Mouse (Mus musculus) CH12.LX (cell line): ENCODE measurements around the gene Hspa13. TPM values are rescaled to one million over a fixed set of nuclear protein-coding genes. Genes with fewer than 3 reads are reported as not detected.

Experiments
- DNase-seq: peaks from one replicate; pipeline ENCODE4 v3.0.0-alpha.2; 2013; ENCODE audit errors: extremely low read depth
- H3K27ac ChIP-seq: 2 replicates; pipeline ENCODE4 v1.5.1; 2012; ENCODE audit warnings: low read depth, mild to moderate bottlenecking, control low read depth, moderate library complexity; ENCODE audit not compliant: insufficient read depth
- H3K27me3 ChIP-seq: replicated peaks from 2 replicates; pipeline ENCODE3; 2012; ENCODE audit warnings: inconsistent platforms
- H3K36me3 ChIP-seq, 2 experiments: replicated peaks in 1 of 2; 2 replicates each; pipeline versions ENCODE3 to v1.6.1; 2012; ENCODE audit warnings: inconsistent platforms in 1 of 2, low read length in 1 of 2, mild to moderate bottlenecking in 1 of 2, mixed read lengths in 1 of 2, moderate library complexity in 1 of 2; ENCODE audit not compliant: control insufficient read depth in 1 of 2, insufficient read depth in 1 of 2
- H3K4me1 ChIP-seq, 2 experiments: 2 replicates each; pipeline ENCODE4 v1.6.1; 2012; ENCODE audit warnings: inconsistent platforms in 1 of 2, moderate library complexity in 1 of 2; ENCODE audit not compliant: insufficient read depth in 2 of 2, control insufficient read depth in 1 of 2
- H3K4me2 ChIP-seq: 2 replicates; pipeline ENCODE4 v1.6.1; 2012; ENCODE audit warnings: low read depth, mild to moderate bottlenecking, control low read depth; ENCODE audit not compliant: poor library complexity, insufficient read depth, severe bottlenecking
- H3K4me3 ChIP-seq, 3 experiments: fragments of 150-350 bp in 1 of 3; sonication (generic) in 1 of 3; replicated peaks in 1 of 3; 2 replicates each; pipeline versions ENCODE3 to v1.5.1; 2011 to 2012; ENCODE audit warnings: low read depth in 2 of 3, low read length in 2 of 3, mild to moderate bottlenecking in 2 of 3, moderate library complexity in 2 of 3, control low read depth in 1 of 3, improper control_type of control experiment in 1 of 3, inconsistent platforms in 1 of 3, mixed read lengths in 1 of 3; ENCODE audit not compliant: poor library complexity in 1 of 3
- H3K79me2 ChIP-seq: replicated peaks from 2 replicates; pipeline ENCODE4 v1.6.1; 2012; ENCODE audit warnings: mild to moderate bottlenecking, moderate library complexity; ENCODE audit not compliant: control insufficient read depth, poor library complexity, insufficient read depth, severe bottlenecking; ENCODE audit errors: extremely low read depth
- H3K9ac ChIP-seq: 2 replicates; pipeline ENCODE4 v1.6.1; 2012; ENCODE audit warnings: low read depth, mild to moderate bottlenecking, control low read depth, moderate library complexity; ENCODE audit not compliant: insufficient read depth
- H3K9me3 ChIP-seq: replicated peaks from 2 replicates; pipeline ENCODE3; 2012; ENCODE audit warnings: low read length, inconsistent platforms, mixed read lengths
- CHD1 ChIP-seq: IDR thresholded peaks from 2 replicates; pipeline ENCODE4 v1.6.1; 2012; ENCODE audit warnings: low read depth, low read length, improper control_type of control experiment, inconsistent platforms
- CHD2 ChIP-seq: IDR thresholded peaks from 2 replicates; pipeline ENCODE4 v1.6.1; 2011; ENCODE audit warnings: low read length, improper control_type of control experiment
- ELF1 ChIP-seq: IDR thresholded peaks from 2 replicates; pipeline ENCODE4 v1.6.1; 2014; ENCODE audit warnings: low read depth, mild to moderate bottlenecking, inconsistent platforms, low read length, improper control_type of control experiment
- GABPA ChIP-seq: IDR thresholded peaks from 2 replicates; pipeline ENCODE4 v1.6.1; 2012; ENCODE audit warnings: low read depth, low read length, improper control_type of control experiment, inconsistent platforms; ENCODE audit not compliant: insufficient replicate concordance
- HCFC1 ChIP-seq: IDR thresholded peaks from 2 replicates; pipeline ENCODE4 v1.6.1; 2012; ENCODE audit warnings: low read depth, mild to moderate bottlenecking, inconsistent platforms, low read length, improper control_type of control experiment
- IRF4 ChIP-seq: IDR thresholded peaks from 2 replicates; pipeline ENCODE4 v1.6.1; 2014; ENCODE audit warnings: low read depth, mild to moderate bottlenecking, inconsistent platforms, low read length, improper control_type of control experiment
- KAT2A ChIP-seq: IDR thresholded peaks from 2 replicates; pipeline ENCODE4 v1.6.1; 2012; ENCODE audit warnings: low read length, improper control_type of control experiment, inconsistent platforms; ENCODE audit not compliant: insufficient replicate concordance
- MAFK ChIP-seq: IDR thresholded peaks from 2 replicates; pipeline ENCODE4 v1.6.1; 2011; ENCODE audit warnings: low read length, improper control_type of control experiment; ENCODE audit not compliant: insufficient replicate concordance
- MAX ChIP-seq: IDR thresholded peaks from 2 replicates; pipeline ENCODE4 v1.6.1; 2011; ENCODE audit warnings: low read length, improper control_type of control experiment
- MAZ ChIP-seq: IDR thresholded peaks from 2 replicates; pipeline ENCODE4 v1.6.1; 2012; ENCODE audit warnings: low read depth, mild to moderate bottlenecking, inconsistent platforms, low read length, improper control_type of control experiment, moderate library complexity
- MEF2A ChIP-seq: IDR thresholded peaks from 2 replicates; pipeline ENCODE4 v1.6.1; 2014; ENCODE audit warnings: low read depth, mild to moderate bottlenecking, inconsistent platforms, low read length, improper control_type of control experiment, borderline replicate concordance
- MXI1 ChIP-seq: IDR thresholded peaks from 2 replicates; pipeline ENCODE4 v1.6.1; 2011; ENCODE audit warnings: mild to moderate bottlenecking, low read depth, low read length, improper control_type of control experiment
- MYC ChIP-seq: IDR thresholded peaks from 2 replicates; pipeline ENCODE4 v1.6.1; 2011; ENCODE audit warnings: low read depth, mild to moderate bottlenecking, improper control_type of control experiment, low read length
- NELFE ChIP-seq: IDR thresholded peaks from 2 replicates; pipeline ENCODE4 v1.6.1; 2011; ENCODE audit warnings: low read depth, low read length, improper control_type of control experiment
- NRF1 ChIP-seq: IDR thresholded peaks from 2 replicates; pipeline ENCODE4 v1.6.1; 2014; ENCODE audit warnings: low read depth, mild to moderate bottlenecking, inconsistent platforms, low read length, improper control_type of control experiment, moderate library complexity
- POLR2A ChIP-seq: IDR thresholded peaks from 2 replicates; pipeline ENCODE4 v1.6.1; 2011; ENCODE audit warnings: low read depth, mild to moderate bottlenecking, improper control_type of control experiment, low read length
- POLR2AphosphoS2 ChIP-seq: IDR thresholded peaks from 2 replicates; pipeline ENCODE4 v1.6.1; 2011; ENCODE audit warnings: low read depth, low read length, improper control_type of control experiment
- RAD21 ChIP-seq: IDR thresholded peaks from 2 replicates; pipeline ENCODE4 v1.6.1; 2011; ENCODE audit warnings: low read depth, mild to moderate bottlenecking, low read length, improper control_type of control experiment, moderate library complexity
- SIN3A ChIP-seq: IDR thresholded peaks from 2 replicates; pipeline ENCODE4 v1.6.1; 2012; ENCODE audit warnings: low read length, improper control_type of control experiment, inconsistent platforms
- SMC3 ChIP-seq: IDR thresholded peaks from 2 replicates; pipeline ENCODE4 v1.6.1; 2011; ENCODE audit warnings: low read depth, low read length, improper control_type of control experiment
- TBP ChIP-seq: conservative IDR thresholded peaks from 2 replicates; pipeline ENCODE4 v1.6.1; 2011; ENCODE audit warnings: low read depth, low read length, improper control_type of control experiment
- TCF12 ChIP-seq: IDR thresholded peaks from 2 replicates; pipeline ENCODE4 v1.6.1; 2014; ENCODE audit warnings: low read depth, mild to moderate bottlenecking, inconsistent platforms, low read length, improper control_type of control experiment
- UBTF ChIP-seq: IDR thresholded peaks from 2 replicates; pipeline ENCODE4 v1.6.1; 2012; ENCODE audit warnings: low read depth, mild to moderate bottlenecking, inconsistent platforms, low read length, improper control_type of control experiment, moderate library complexity
- ZC3H11A ChIP-seq: IDR thresholded peaks from 2 replicates; pipeline ENCODE4 v1.6.1; 2012; ENCODE audit warnings: low read depth, mild to moderate bottlenecking, inconsistent platforms, low read length, improper control_type of control experiment
- ZKSCAN1 ChIP-seq: IDR thresholded peaks from 2 replicates; pipeline ENCODE4 v1.6.1; 2012; ENCODE audit warnings: low read depth, inconsistent platforms, low read length, improper control_type of control experiment, borderline replicate concordance
- ZMIZ1 ChIP-seq: IDR thresholded peaks from 2 replicates; pipeline ENCODE4 v1.6.1; 2012; ENCODE audit warnings: low read depth, mild to moderate bottlenecking, inconsistent platforms, low read length, improper control_type of control experiment
- ZNF384 ChIP-seq: IDR thresholded peaks from 2 replicates; pipeline ENCODE4 v1.6.1; 2012; ENCODE audit warnings: low read depth, low read length, improper control_type of control experiment, inconsistent platforms
- dilution Hi-C: fragments of 300-500 bp; cut with MboI; formaldehyde crosslinking; loops from 2 replicates; pipeline ENCODE4 v1.14.3; 2020; ENCODE audit warnings: low sequenced_read_pairs; ENCODE audit not compliant: extremely low pct_unique_long_range_greater_than_20kb, extremely low pct_ligation_motif_present
- in situ Hi-C: fragments of 300-500 bp; cut with MboI; formaldehyde crosslinking; loops from 3 replicates; pipeline ENCODE4 v1.14.3; 2019; ENCODE audit warnings: low sequenced_read_pairs, low pct_ligation_motif_present, low pct_unique_long_range_greater_than_20kb, mixed read lengths
- polyA plus RNA-seq: library from polyadenylated mRNA; unstranded; fragments of >175 nt; gene quantifications from 2 replicates; pipeline ENCODE4 v1.2.1, GENCODE M21; 2012; ENCODE audit warnings: low read depth; ENCODE audit not compliant: insufficient read length
- total RNA-seq, 2 experiments: library from RNA; depleted of rRNA; stranded (reverse); fragments of 300-350 nt in 1 of 2; fragments of >200 nt in 1 of 2; gene quantifications; 2 replicates each; pipeline ENCODE4 v1.2.3; 2012 to 2014

Hspa13 gene
- 30.6 and 36.8 TPM in 2 replicates for total RNA-seq (2012; rRNA removed)
- total RNA-seq (2014; rRNA removed), result 38.9 and 45.9 TPM in 2 replicates
- 20.4 and 21.3 TPM in 2 replicates for polyA plus RNA-seq

GRCm38 (mm10) chr16:75766388-75767249 lies at the start of gene Hspa13:
Hspa13 (minus strand) TSS chr16:75767104.
- Histone ChIP-seq H3K4me3 (peak within 1 kb of the TSS; percentile 64 to 82 (median 71)), H3K79me2 (peaks cover 35% of the 10 kb centered on the region), H3K36me3 (peaks cover 14 to 28% of the 10 kb centered on the region in 2 experiments), H3K27ac (peak within 1 kb of the TSS; percentile 48; the same call in 1 of the 2 replicates), H3K9me3 (no peaks in the 10 kb centered on the region), H3K27me3 (no peaks in the 10 kb centered on the region), H3K9ac (peak within 1 kb of the TSS; percentile 84), H3K4me2 (peak within 1 kb of the TSS; percentile 82), H3K4me1 (peaks cover 0 to 35% of the 10 kb centered on the region in 2 experiments; a peak in 3 of 4 replicates)
- DNase-seq, result peak; percentile 99
- TF ChIP-seq MYC (peak; percentile 78), ELF1 (peak; percentile 70), SIN3A (peak; percentile 89), MXI1 (peak; percentile 55), MAFK (no peak), MAX (peak; percentile 63), TBP (0 out of 2 replicates have a peak, but pooled peaks have one; percentile 50), SMC3 (no peak), HCFC1 (peak; percentile 93), ZMIZ1 (peak; percentile 64; the same call in 1 of the 2 replicates), POLR2A (peak; percentile 75), ZKSCAN1 (peak; percentile 5; the same call in 1 of the 2 replicates), UBTF (peak; percentile 64; the same call in 1 of the 2 replicates), KAT2A (peak; percentile 98), POLR2AphosphoS2 (no peak), ZNF384 (peak; percentile 100), NELFE (peak; percentile 55), ZC3H11A (no peak), NRF1 (peak; percentile 50; the same call in 1 of the 2 replicates), GABPA (peak; percentile 67; the same call in 1 of the 2 replicates), TCF12 (peak; percentile 53), CHD2 (peak; percentile 56), MEF2A (peak; percentile 73), CHD1 (no peak), MAZ (peak; percentile 83; the same call in 1 of the 2 replicates), IRF4 (peak; percentile 67), RAD21 (no peak)
- dilution Hi-C loops (no loop called here), in situ Hi-C loops (loop anchor here (10.0 to 25.0 kb wide), 2 partner anchors 148 to 1246 kb away; partner anchors contain the start of gene Usp25)
